Mouse (Mus musculus) 3134 (cell line): Measurements from ENCODE around the gene Pfpl.

Experiments used
- DNase-seq: peaks from one replicate; pipeline ENCODE4 v3.0.0-alpha.2; 2011; ENCODE audit warnings: low spot score; ENCODE audit not compliant: insufficient read length; ENCODE audit errors: extremely low read depth

Pfpl gene

GRCm38 (mm10) chr19:12463722-12464035 is 36.0 kb downstream of the Pfpl start:
- peak; percentile 55 for DNase-seq

- peak; percentile 35 for DNase-seq
Observed at GRCm38 (mm10) chr19:12464127-12464526, 36.4 kb downstream of the Pfpl start.

GRCm38 (mm10) chr19:12464674-12465073 is 37.0 kb downstream of the Pfpl start:
- DNase-seq, result no peak

- DNase-seq, result no peak
Observed at GRCm38 (mm10) chr19:12465530-12466144, 37.9 kb downstream of the Pfpl start.

GRCm38 (mm10) chr19:12466204-12466603 is 38.5 kb downstream of the Pfpl start:
- DNase-seq, result peak; percentile 47

GRCm38 (mm10) chr19:12467436-12467835 is 39.7 kb downstream of the Pfpl start:
- no peak for DNase-seq

GRCm38 (mm10) chr19:12471866-12472265 is 44.2 kb downstream of the Pfpl start:
- DNase-seq, result no peak

GRCm38 (mm10) chr19:12472381-12472976 is 44.8 kb downstream of the Pfpl start:
- DNase-seq, result no peak

GRCm38 (mm10) chr19:12473201-12473641 is 45.5 kb downstream of the Pfpl start:
- peak; percentile 38 for DNase-seq

- DNase-seq, result no peak
Observed at GRCm38 (mm10) chr19:12473951-12474350, 46.2 kb downstream of the Pfpl start.

- peak; percentile 78 for DNase-seq
Observed at GRCm38 (mm10) chr19:12475380-12476250, 47.9 kb downstream of the Pfpl start.

- DNase-seq, result no peak
Observed at GRCm38 (mm10) chr19:12476721-12477270, 49.1 kb downstream of the Pfpl start.

- no peak for DNase-seq
Observed at GRCm38 (mm10) chr19:12478369-12478768, 50.7 kb downstream of the Pfpl start.
